Mouse (Mus musculus): ENCODE results near the gene Sfswap.

Gene Sfswap

DNA sequence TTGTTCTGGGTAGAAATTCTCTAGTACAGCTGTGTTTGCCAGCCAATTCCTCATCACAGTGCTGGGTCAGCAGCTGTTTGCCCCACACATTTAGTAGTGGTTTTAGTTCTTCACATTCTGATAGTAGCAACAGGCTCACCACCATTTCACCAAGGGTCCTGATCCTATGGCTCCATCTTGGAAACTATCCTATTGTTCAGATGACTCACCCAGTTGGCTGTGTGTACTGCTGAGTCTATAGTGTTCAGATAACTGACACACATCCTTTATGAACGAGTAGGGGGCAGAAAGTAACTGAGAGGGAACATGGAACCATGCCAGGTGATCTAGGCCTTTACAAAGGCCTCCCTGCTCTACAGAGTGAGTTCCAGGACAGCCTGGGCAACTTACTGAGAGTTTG, 28.6 kb downstream of the Sfswap start:
- no peak for DNase-seq (ENCODE audit: low spot score)

DNA sequence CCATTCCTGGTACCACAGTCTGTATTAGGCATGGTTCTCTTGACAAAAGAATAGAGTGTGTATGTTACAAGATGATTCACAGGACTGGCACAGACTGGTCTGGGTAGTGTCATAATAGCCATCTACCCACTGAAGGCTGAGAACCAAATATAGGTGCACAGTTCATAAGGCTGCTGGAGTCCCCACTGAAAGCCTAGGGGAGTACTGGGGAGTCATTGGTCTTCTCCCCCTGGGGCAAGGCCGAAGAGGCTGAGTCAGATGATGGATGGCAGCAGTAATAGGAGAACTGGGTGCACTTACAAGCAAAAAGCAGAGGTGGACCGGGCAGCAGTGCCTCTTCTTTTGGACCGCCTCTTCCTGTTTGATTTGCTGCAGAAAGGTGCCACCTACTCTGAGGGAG, 32.7 kb downstream of the Sfswap start:
- DNase-seq (ENCODE audit: low spot score): no peak

GRCm38 (mm10) chr5:129534500-129534899, 33.5 kb downstream of the Sfswap start:
- peak; percentile 71 for DNase-seq (ENCODE audit: low spot score)

DNA sequence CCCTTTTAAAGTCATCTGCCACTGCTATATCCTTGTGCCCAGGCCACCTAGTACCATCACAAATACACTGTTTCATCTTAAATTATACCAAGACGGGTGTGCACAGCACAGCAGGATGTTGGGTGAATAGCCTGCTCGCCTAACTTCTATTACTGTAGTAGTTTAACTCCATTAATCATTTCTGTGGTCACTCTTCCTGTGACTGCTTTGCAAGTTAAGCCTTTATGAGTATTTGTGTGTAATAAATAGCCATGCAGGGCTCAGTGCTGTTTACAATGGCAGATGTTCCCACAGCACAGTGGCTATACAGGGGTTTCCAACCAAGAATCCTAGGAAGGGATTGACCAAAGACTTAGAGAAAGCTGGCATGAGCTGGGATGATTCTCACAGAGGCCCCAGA, 34.0 kb downstream of the Sfswap start:
- no peak for DNase-seq (ENCODE audit: low spot score)

- DNase-seq (ENCODE audit: low spot score): no peak
Measured at GRCm38 (mm10) chr5:129535431-129535830, 34.4 kb downstream of the Sfswap start.

- no peak for DNase-seq (ENCODE audit: low spot score)
Measured at GRCm38 (mm10) chr5:129538826-129539225, 37.8 kb downstream of the Sfswap start.

- DNase-seq (ENCODE audit: low spot score): no peak
Measured at GRCm38 (mm10) chr5:129542236-129542635, 41.2 kb downstream of the Sfswap start.

DNA sequence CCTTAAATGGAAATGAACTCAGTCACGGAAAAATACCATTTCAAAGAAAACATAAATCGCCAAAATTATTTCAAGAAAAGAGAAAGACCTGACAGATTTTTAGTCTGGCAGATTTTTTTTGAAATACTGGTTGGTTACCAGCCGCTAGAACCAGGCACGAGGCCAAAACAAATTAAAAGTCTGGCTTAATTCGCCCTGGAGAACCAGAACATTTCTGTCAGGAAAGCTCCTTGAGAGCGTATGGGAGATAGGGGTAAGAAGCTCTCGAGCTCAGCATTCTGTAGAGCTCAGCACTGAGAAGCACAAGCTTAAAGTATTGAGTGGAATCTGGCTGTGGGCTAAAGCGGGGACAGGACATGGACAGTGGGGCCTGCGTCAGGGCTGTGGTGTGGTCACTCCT, 44.8 kb downstream of the Sfswap start:
- DNase-seq (ENCODE audit: low spot score): no peak

GRCm38 (mm10) chr5:129549716-129550115, 48.7 kb downstream of the Sfswap start:
- DNase-seq (ENCODE audit: low spot score): no peak

DNA sequence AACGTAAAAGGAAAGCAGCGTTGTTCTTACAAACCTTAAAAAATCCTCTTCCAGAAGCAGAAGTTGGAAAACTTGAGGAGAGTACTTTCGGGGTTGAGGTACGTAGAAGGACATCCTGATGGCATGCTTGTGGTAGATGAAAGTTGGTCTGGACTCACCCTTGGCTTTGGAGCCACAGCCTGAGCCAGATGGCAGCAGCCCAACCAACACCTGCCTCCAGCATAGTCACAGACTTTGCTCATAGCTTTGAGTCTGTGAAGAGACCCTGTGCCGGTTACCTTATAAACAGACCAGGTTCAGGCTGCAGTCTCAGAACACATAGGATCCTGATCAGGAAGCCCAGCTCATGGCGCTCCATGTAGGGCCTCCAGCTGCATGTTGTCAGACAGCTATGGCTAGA, 49.8 kb downstream of the Sfswap start:
- no peak for DNase-seq (ENCODE audit: low spot score)

- DNase-seq (ENCODE audit: low spot score): no peak
Measured at GRCm38 (mm10) chr5:129551991-129552390, 51.0 kb downstream of the Sfswap start.

GRCm38 (mm10) chr5:129553642-129554041, 52.6 kb downstream of the Sfswap start:
- DNase-seq (ENCODE audit: low spot score): no peak

DNA sequence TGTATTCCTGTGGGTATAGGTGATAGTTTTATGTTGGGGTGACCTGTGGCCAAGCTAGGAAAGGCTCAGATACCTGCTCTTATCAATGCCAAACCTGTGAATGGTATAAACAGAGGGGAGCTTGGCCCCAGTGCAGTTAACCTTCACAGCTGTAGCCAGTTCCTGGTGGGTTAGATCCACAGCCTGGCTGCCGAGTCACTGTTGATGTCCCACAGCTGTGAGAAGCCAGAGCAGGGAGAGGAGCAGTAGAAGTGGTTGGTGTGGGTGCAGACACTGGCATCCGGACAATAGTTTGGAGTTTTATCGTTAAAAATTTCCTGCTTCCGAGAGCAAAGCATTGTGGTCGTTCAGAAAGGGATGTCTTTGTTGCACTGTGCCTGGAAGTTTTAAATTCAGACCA, 57.6 kb downstream of the Sfswap start:
- DNase-seq (ENCODE audit: low spot score): no peak

DNA sequence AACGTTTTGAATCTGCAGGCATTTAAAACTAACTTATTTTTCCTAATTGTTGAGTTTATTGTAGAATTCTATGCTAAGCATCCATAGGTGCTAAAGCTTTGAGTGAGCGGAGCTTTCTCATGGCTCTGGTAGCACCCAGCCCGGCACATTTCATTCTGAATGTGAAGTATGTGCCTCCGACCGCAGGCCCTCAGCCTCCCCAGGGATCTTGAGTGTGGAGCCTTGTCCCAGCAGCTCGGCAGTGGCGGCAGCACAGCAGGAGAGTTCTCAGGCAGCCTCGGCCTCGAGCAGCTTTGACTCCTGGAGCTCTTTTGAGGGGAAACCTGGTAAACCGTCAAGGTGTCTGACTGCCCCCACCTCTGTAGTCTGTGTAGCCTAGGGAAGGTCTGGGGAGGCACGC, 58.3 kb downstream of the Sfswap start:
- no peak for DNase-seq (ENCODE audit: low spot score)

GRCm38 (mm10) chr5:129562342-129562741, 61.3 kb downstream of the Sfswap start:
- DNase-seq (ENCODE audit: low spot score): no peak

GRCm38 (mm10) chr5:129568596-129568995, 67.6 kb downstream of the Sfswap start:
- no peak for DNase-seq (ENCODE audit: low spot score)

GRCm38 (mm10) chr5:129578201-129578600, 77.2 kb downstream of the Sfswap start:
- DNase-seq (ENCODE audit: low spot score): no peak

DNA sequence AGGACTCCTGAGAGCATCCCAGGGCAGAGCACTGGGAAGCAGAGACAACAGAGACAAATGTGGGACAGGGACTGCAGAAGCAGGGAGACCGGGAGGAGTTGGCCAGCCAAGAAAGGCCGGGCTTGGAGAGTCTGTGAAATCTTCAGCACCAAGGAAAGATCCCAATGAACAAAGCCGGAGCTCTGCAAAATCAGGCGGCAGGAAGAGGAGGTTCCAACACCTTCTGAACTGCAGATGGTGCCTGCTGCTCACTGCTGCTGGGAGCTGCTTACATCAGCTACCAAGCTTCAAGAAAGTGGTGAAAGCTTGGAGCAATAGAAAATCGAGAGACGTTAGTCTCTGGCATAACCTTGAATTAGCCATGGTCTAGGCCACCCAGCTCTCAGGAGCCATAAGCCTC, 79.0 kb downstream of the Sfswap start:
- no peak for DNase-seq (ENCODE audit: low spot score)

- DNase-seq (ENCODE audit: low spot score): no peak
Measured at GRCm38 (mm10) chr5:129580572-129580971, 79.6 kb downstream of the Sfswap start.

- peak; percentile 75 for DNase-seq (ENCODE audit: low spot score)
Measured at GRCm38 (mm10) chr5:129581015-129581414, 80.0 kb downstream of the Sfswap start.

DNA sequence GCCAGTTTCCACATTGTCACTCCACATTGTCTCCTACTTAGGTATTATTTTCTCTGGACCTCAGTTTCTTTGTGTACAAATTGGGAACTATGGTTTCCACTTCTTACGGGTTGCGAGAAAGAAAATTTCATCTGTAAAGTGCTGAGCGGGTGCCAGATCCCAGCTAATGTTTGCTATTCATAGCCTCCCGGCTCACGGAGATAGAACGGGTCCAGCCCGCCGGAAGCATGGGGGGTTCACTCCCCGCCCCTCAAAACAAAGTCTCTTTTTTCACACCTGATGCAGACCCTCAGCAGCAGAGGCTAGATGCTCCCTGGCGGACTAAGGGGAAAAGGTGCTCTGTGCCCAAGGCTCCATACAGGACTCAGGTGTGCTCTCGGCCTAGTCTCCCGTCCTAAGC, 82.3 kb downstream of the Sfswap start:
- no peak for DNase-seq (ENCODE audit: low spot score)

DNA sequence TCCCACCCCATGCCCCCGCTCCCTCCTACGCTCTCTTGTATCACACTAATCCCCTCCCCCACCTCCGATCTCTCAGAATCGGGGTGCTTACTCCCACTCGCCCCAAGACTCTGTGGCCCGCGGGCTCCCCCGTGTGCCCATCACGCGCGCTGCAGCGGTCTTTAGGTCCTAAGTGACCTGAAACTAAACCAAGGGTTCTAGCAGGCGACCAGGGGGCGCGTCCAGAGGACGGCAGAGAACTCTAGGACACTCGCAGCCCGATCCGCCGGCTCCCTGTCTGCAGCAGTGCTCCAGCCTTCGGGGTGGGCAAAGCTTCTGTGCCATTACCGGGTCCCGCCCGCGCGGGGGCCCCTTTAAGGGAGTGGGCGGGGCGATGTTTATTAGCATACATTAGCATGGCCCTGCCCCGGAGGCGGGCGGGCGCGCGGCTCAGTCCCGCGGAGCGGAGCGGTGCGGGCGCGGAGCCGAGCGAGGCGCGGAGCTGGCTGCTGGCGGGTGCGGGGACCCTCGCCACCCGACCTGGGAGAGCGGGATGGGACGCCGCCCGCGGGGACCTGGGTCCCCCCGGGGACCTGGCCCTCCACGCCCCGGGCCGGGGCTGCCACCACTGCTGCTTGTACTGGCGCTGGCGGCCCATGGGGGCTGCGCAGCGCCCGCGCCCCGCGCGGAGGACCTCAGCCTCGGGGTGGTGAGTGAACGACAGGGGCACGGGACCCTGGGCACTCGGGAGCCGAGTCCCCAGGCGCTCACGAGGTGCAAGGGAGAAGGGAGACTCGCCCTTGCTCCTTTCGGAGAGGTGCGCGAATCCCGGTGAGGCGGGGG, 83.0 kb downstream of the Sfswap start, which contains the start of gene Mmp17:
Mmp17 (plus strand) TSS at position 409 of the 822 bp plus-strand sequence.
- peak; percentile 90 for DNase-seq (ENCODE audit: low spot score)

DNA sequence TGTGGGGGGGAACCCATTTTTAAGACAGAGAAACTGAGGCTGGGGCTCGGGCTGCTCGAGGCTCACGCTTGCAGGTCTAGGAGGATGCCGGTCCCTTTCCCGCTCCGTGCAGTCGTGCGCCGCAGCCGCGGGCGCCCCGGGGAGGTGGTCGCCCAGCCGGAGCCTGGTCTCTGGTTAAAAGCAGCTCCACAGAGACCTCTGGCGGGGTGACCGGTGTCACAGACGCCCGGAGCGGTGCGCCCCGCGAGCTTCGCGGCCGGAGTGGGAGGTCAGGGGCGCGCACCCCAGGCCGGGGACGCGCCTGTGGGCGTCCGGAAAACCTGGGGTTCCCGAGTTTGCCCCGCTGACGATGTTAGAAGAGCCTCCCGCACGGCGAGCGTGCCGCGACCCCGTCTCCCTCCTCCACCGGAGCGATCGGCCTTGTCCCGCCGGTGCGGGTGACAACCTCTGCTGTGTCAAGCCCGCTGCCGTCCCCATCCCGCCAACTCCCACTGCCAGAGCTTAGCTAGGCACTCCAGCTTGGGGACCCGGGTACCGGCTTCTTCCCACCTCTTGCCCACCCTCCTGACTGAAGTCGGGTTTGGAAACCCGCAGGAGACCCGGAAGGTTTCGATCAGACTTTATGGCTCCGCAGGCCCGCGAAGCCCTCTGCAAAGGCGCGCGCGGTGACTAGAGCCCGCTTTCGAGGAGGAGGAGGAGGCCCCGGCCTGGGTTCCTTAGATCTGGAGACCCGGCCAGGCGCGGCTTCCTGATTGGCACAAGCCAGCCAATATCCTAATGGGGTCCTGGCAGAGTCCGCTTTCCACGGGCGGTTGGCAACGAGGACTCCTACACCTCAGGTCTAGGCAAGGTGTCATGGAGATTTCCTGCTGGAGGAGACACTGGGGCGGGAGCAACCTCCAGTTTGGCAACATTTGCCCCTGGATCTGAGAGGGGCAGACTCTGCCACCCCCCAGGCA, 83.8 kb downstream of the Sfswap start:
- DNase-seq (ENCODE audit: low spot score): no peak

All from left cerebral cortex, adult 11 months (tissue).